Mouse (Mus musculus) limb, embryonic 10.5 days (tissue): Measurements from ENCODE around the gene Cnn2. TPM values are rescaled to one million over a fixed set of nuclear protein-coding genes. Genes with fewer than 3 reads are reported as not detected.

Experiments used
- DNase-seq: peaks from one replicate; pipeline ENCODE4 v3.0.0-alpha.2; 2017; ENCODE audit warnings: low spot score
- H3K27ac ChIP-seq: fragments of 300-500 bp; sonication (generic); 2 replicates; pipeline ENCODE4 v1.5.1; 2016; ENCODE audit warnings: mild to moderate bottlenecking
- H3K27me3 ChIP-seq: fragments of 300-500 bp; sonication (generic); 2 replicates; pipeline ENCODE4 v1.6.1; 2016; ENCODE audit warnings: low read depth, mild to moderate bottlenecking; ENCODE audit not compliant: poor library complexity, severe bottlenecking
- H3K36me3 ChIP-seq: fragments of 300-500 bp; sonication (generic); 2 replicates; pipeline ENCODE4 v1.6.1; 2016; ENCODE audit warnings: mild to moderate bottlenecking, moderate library complexity
- H3K4me1 ChIP-seq: fragments of 300-500 bp; sonication (generic); 2 replicates; pipeline ENCODE4 v1.6.1; 2016
- H3K4me3 ChIP-seq: fragments of 300-500 bp; sonication (generic); 2 replicates; pipeline ENCODE4 v1.5.1; 2016; ENCODE audit warnings: mild to moderate bottlenecking, moderate library complexity
- H3K9me3 ChIP-seq: fragments of 300-500 bp; sonication (generic); replicated peaks from 2 replicates; pipeline ENCODE4 v1.6.1; 2016; ENCODE audit warnings: mild to moderate bottlenecking
- WGBS: fragments of 180-500 bp; shearing (Covaris S2); methylation state at CpG from one replicate; pipeline ENCODE4 v1.1.7; 2016; 5-methylcytosine and 5-hydroxymethylcytosine counted together
- polyA plus RNA-seq: library from polyadenylated mRNA; unstranded; fragments of >200 nt; fragmentation: Nextera tagmentation; extraction: Ambion mirVana; gene quantifications from 2 replicates; pipeline ENCODE4 v1.2.1, GENCODE M21; 2016

Cnn2 gene
- polyA plus RNA-seq, result 261 and 301 TPM in 2 replicates

DNA sequence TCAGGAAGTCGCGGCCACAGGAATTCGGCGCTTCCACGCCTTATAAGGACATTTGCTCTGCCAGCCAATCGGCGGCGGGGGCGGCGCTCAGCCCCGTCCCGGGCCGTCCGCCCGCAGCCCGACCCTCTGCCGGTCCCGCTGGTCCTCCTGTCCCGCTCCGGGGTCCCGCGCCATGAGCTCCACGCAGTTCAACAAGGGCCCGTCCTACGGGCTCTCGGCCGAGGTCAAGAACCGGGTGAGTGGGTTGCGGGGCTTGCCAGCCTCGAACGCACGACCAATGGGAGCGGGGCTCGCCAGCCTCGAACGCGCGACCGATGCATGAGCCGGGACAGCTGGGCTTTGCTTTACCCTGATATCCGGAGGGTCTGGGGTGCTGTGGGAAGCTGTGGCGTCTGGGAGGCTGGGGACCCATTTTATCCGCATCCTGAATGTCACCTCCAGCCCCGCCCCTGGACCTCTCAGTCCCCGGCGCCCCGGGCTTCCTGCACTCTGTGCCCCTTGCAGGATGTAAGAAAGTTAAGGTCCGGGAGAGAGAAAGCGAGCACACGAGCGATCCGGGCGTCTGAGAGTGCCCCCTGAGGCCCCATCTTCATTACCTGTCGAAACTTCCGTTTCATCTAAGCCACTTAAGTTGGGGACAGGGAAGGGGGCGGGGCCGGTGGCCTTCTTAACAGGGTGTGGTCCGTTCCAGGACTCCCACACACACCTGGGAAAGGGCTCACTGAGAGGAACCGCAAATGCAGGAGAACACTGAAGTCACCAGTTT, at the start of gene Cnn2:
Cnn2 (plus strand) TSS at position 79 of the 766 bp plus-strand sequence.
- WGBS, result under 1% methylated on average over 59 of the region's 59 CpGs
- Histone ChIP-seq H3K27me3 (no peaks in the 10 kb centered on the region), H3K9me3 (0 out of 2 replicates have a peak, but pooled peaks cover 4% of the 10 kb centered on the region), H3K4me3 (peak within 1 kb of the TSS; percentile 65), H3K36me3 (peaks cover 31% of the 10 kb centered on the region), H3K4me1 (peaks cover 56% of the 10 kb centered on the region), H3K27ac (peak within 1 kb of the TSS; percentile 93)
- peak; percentile 83 for DNase-seq

DNA sequence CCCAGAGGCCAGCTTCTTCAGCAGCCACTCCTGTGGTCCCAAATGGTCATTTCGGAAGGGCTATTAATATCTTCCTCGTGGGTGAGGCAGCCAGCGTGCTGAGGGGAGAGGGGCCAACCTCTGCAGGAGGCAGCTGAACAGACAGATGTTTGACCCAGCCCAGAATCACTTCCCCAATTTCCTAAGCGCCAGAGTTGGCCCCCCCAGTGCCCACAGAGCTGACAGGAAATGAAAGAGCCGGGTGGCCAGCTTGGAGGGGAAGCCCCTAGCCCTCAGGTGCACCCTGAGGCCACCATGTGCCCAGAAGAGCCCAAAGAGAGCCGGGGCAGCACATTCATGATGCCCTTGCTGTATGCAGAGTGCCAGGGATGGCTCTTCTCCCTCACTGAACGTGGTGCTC, 47.6 kb upstream of the Cnn2 start:
- Histone ChIP-seq H3K36me3 (peaks cover 87% of the 10 kb centered on the region), H3K9me3 (no peaks in the 10 kb centered on the region), H3K4me1 (peaks cover 85% of the 10 kb centered on the region), H3K27ac (peak overlapping the region; percentile 1; the same call in 1 of the 2 replicates), H3K27me3 (no peaks in the 10 kb centered on the region), H3K4me3 (no peak overlapping the region)
- 69% methylated on average over 7 of the region's 7 CpGs for WGBS
- no peak for DNase-seq

DNA sequence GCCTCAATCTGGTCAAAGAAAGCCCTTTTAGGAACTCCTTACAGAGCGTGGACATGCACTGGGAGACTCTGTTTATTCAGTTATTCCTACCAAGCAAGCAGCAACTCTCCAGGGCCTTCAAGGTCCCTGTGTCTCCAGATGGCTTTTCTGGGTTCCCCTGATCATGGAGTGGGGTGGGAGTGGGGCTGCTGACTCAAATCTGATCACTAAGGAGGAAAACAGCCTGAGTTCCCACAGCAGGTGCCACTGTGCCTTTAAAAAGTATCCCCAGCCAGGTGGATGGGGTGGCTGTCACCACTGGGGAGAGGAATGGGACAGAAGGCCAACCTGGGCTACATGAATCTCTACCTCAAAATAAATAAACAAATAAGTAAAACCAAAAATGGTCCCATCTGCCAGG, 45.4 kb upstream of the Cnn2 start:
- no peak for DNase-seq
- 90% methylated on average over 1 of the region's 1 CpGs for WGBS
- H3K4me3 ChIP-seq, result no peak overlapping the region
- peak overlapping the region; percentile 85; the same call in 1 of the 2 replicates for H3K27ac ChIP-seq
- H3K4me1 ChIP-seq, result peaks cover 84% of the 10 kb centered on the region
- peaks cover 80% of the 10 kb centered on the region for H3K36me3 ChIP-seq
- H3K9me3 ChIP-seq, result no peaks in the 10 kb centered on the region
- no peaks in the 10 kb centered on the region for H3K27me3 ChIP-seq

DNA sequence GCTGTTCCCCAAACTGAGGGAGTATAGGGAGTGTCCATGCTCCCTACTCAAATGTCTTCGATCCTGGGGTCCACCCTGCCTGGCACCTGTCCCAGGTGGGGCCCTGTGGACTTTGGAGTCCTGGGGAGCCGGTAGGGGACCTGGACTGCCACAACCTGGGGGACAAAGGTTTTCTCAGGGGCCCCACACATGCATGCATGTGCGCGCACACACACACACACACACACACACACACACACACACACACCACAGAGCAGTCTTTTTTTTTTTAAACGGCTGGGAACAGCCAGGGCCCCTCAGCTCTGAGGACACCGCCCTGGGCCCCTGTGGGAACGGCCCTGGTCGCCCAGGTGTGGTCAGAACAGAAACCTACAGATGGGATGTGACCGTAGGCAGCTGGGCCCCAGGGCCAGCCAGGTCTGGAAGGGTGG, 44.9 kb upstream of the Cnn2 start:
- DNase-seq, result no peak
- H3K4me3 ChIP-seq, result no peak overlapping the region
- peaks cover 79% of the 10 kb centered on the region for H3K4me1 ChIP-seq
- no peaks in the 10 kb centered on the region for H3K9me3 ChIP-seq
- H3K27ac ChIP-seq, result peak overlapping the region; percentile 85
- WGBS, result 80% methylated on average over 9 of the region's 9 CpGs
- no peaks in the 10 kb centered on the region for H3K27me3 ChIP-seq
- peaks cover 79% of the 10 kb centered on the region for H3K36me3 ChIP-seq

DNA sequence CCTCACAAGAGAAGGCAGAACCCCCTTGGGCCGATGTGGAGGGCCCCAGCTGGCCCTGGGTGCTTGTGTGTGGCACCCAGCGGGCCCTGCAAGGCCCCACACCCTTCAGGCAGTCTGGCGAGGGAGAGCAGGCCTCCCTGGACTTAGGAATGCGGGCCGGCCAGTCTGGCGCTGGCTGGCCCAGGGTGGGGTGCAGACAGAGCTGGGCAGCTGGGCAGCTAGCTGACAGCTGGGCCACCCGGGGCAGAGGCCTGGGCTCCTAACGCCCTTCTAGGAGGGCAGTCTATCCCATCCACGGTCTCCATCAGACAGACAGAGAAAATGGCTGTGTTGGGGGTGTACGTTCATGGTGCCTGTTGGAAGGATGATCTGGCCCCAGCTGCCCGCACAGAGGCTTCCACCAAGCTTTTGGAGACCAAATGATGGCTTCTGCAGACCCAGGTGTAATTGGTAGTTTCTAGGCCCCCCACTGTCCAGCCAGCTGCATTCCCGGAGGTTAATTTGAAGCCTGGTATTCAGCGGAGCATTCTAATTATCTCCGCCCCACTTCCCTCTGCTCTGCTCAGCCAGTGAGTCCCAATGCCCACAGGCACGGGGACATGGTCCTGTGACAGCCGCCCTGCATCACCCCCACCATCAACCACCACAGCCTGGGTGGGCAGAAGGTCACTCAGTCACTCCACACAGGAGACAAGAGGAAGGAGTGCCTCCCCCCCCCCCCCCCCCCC, 42.7 kb upstream of the Cnn2 start:
- Histone ChIP-seq H3K9me3 (no peaks in the 10 kb centered on the region), H3K27me3 (no peaks in the 10 kb centered on the region), H3K36me3 (peaks cover 79% of the 10 kb centered on the region), H3K27ac (peak overlapping the region; percentile 85), H3K4me1 (peaks cover 59% of the 10 kb centered on the region), H3K4me3 (peak overlapping the region; percentile 26)
- 19% methylated on average over 16 of the region's 16 CpGs for WGBS
- DNase-seq, result peak; percentile 77

DNA sequence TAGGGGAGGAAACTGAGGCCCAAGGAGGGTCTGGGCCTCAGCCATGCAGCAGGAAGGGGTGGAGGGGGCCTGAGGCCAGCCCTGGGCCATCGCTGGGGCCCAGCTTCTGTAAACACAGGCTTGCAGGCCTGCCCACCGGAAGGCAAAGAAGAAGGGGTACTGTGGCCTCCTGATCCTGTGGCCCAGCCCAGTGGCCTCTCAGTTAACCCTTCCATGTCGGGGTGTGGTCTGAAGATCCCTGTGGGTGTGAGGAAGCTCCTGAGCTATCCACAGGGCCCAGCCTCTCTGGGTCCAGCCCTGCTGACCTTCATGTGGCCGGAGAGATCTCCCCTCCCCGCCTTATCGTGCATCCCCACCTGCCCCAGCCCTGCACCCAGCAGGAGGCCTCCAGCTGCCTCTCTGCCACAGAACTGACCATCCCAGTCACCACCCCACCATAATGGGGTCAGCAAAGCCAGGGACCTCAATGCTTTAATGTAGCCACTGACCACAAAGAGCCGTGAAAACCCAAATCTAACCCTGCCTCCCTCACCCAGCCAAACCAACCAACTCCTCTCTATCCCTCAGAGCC, 41.5 kb upstream of the Cnn2 start:
- Histone ChIP-seq H3K9me3 (no peaks in the 10 kb centered on the region), H3K27ac (peak overlapping the region; percentile 85), H3K4me3 (peak overlapping the region; percentile 26), H3K27me3 (no peaks in the 10 kb centered on the region), H3K4me1 (peaks cover 53% of the 10 kb centered on the region), H3K36me3 (peaks cover 79% of the 10 kb centered on the region)
- no peak for DNase-seq
- whole genome bisulfite sequencing, result 10% methylated on average over 7 of the region's 7 CpGs

DNA sequence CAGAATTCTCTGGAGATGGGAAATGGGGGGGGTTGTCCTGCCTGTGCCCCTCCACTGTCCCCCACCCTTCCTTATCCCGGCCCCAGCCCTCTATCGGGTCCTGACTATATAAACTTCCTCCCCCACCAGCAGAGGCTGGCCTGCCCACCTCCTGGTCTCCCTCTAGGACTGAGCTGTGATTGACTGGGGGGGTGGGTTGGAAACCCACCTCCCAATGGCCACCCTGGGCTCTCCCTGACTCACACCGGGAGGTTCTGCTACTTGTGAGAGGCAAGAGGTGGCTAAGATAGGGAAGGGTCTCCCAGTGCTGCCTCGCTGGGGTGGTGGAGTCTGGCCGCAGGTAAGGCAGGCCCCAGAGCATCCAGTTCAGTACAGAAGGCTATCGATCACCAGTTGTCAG, 40.9 kb upstream of the Cnn2 start:
- Histone ChIP-seq H3K36me3 (peaks cover 78% of the 10 kb centered on the region), H3K27ac (peak overlapping the region; percentile 85), H3K27me3 (no peaks in the 10 kb centered on the region), H3K4me1 (peaks cover 53% of the 10 kb centered on the region), H3K9me3 (no peaks in the 10 kb centered on the region), H3K4me3 (peak overlapping the region; percentile 2; the same call in 1 of the 2 replicates)
- DNase-seq, result no peak
- WGBS, result 75% methylated on average over 6 of the region's 6 CpGs

DNA sequence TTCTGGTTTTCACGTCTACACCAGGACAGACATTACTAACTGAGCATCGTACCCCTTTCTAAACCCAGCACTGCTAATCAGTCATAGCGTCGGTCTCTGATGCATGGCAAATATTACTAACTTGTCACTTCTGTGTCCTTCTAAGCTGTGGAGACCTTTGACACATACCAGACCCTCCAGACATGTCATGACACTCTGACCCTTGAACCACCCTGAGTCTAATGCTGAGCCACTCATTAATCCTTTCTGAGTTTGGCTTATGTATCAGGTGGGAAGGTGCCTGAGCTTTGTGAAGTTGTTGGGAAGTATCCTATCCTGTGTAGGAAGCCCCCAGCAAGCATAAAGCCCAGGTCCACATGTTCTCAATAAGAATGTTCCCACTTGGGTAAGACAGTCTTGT, 38.5 kb upstream of the Cnn2 start:
- Histone ChIP-seq H3K36me3 (peaks cover 82% of the 10 kb centered on the region), H3K4me3 (no peak overlapping the region), H3K4me1 (peaks cover 30% of the 10 kb centered on the region), H3K27me3 (no peaks in the 10 kb centered on the region), H3K27ac (no peak overlapping the region), H3K9me3 (no peaks in the 10 kb centered on the region)
- no peak for DNase-seq
- 78% methylated on average over 4 of the region's 4 CpGs for WGBS

DNA sequence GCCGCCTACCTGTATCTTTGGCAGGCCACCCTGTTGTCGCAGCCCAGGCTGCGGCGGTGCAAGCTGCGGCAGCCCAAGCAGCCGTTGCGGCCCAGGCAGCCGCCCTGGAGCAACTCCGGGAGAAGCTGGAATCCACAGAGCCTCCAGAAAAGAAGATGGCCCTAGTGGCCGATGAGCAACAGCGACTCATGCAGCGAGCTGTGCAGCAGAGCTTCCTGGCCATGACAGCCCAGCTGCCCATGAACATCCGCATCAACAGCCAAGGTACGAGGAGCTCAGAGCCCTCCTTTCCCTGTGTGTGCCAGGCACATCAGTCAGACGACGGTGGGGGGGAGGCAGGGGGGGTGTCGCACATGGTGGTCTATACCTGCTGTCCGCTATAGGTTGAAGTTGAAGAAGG, 37.7 kb upstream of the Cnn2 start:
- Histone ChIP-seq H3K36me3 (peaks cover 74% of the 10 kb centered on the region), H3K27me3 (no peaks in the 10 kb centered on the region), H3K4me1 (peaks cover 27% of the 10 kb centered on the region), H3K4me3 (no peak overlapping the region), H3K27ac (no peak overlapping the region), H3K9me3 (no peaks in the 10 kb centered on the region)
- 86% methylated on average over 18 of the region's 18 CpGs for WGBS
- DNase-seq, result no peak

DNA sequence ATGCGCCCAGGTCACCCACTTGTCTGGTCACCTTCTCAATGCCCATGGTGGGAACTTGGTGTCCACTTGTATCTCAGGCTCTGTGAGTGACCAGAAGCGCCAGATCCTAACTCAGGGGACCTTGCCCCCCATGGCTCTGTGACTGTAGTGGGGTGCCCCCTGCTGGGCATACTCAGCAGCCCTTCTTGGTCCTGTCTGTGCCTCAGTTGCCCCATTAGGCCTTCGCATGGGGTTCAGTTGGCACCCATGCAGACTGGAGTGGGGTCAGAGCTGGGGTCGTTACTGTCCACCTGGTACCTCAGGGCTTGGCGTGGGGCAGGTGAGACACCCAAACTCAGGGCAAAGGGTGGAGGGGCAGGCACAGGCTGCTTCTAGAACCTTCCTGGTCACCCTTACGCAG, 34.4 kb upstream of the Cnn2 start:
- Histone ChIP-seq H3K9me3 (no peaks in the 10 kb centered on the region), H3K27ac (no peak overlapping the region), H3K4me1 (peaks cover 29% of the 10 kb centered on the region), H3K27me3 (no peaks in the 10 kb centered on the region), H3K4me3 (no peak overlapping the region), H3K36me3 (peaks cover 50% of the 10 kb centered on the region)
- no peak for DNase-seq
- 88% methylated on average over 6 of the region's 6 CpGs for WGBS

DNA sequence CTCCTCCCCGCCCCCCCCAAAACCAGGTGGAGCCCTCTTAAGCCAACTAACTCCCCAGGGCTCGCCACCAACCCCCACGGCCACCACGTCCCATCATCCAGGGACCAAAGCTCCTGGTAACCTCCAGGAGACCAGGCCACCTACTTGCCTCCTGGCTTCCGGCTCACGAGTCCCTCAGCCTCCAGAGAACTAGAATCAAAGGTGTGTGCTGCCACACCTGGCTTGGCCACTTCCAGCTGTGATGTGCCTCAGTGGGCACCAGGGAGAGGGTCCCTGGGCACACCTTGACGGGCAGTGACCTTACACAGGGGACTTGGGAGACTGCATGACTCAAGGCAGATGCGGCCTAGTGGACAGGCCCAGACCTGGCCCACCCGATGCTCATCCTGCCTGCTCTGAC, 32.7 kb upstream of the Cnn2 start:
- H3K4me3 ChIP-seq, result no peak overlapping the region
- no peaks in the 10 kb centered on the region for H3K9me3 ChIP-seq
- peaks cover 32% of the 10 kb centered on the region for H3K36me3 ChIP-seq
- no peak for DNase-seq
- peak overlapping the region; percentile 6; the same call in 1 of the 2 replicates for H3K27ac ChIP-seq
- H3K27me3 ChIP-seq, result no peaks in the 10 kb centered on the region
- WGBS, result 74% methylated on average over 9 of the region's 9 CpGs
- H3K4me1 ChIP-seq, result peaks cover 32% of the 10 kb centered on the region

DNA sequence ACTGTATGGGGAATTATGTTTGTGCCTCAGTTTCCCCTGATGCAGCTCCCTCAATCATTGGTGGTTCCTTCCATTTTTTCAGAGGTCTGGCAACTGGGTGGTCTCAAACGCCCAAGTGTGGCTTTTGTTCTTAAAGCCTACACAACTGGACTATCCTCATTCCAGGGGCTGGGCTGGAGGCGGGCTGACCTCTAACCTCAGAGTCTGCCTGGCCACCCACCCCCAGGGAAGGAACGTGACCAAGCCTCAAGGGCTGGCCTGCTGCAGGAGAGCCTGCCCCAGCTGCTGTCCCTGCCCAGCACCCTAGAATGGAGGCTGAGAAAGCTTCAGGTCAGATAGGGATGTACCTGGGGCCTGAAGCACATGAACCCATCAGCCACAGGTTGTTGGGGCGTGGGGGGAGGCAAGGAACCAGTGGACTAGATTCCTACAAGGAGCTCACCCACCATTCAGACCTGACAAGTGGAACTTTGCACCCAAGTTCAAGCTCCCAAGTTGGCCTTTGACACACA, 31.7 kb upstream of the Cnn2 start:
- Histone ChIP-seq H3K27me3 (no peaks in the 10 kb centered on the region), H3K4me3 (peak overlapping the region; percentile 5; the same call in 1 of the 2 replicates), H3K4me1 (peaks cover 40% of the 10 kb centered on the region), H3K9me3 (no peaks in the 10 kb centered on the region), H3K36me3 (peaks cover 30% of the 10 kb centered on the region), H3K27ac (peak overlapping the region; percentile 6)
- DNase-seq, result no peak
- WGBS, result 30% methylated on average over 4 of the region's 4 CpGs
